Mouse (Mus musculus): ENCODE measurements around the gene 4921511C20Rik.

Gene 4921511C20Rik

GRCm38 (mm10) chrX:127393993-127394392 is at the start of gene 4921511C20Rik:
Gene 4921511C20Rik (plus strand): TSS chrX:127394293.
- DNase-seq = no peak

Measured in right cerebral cortex, adult 18-20 months (tissue).